Mouse (Mus musculus): ENCODE data around the gene B4galt4. TPM values are rescaled to one million over a fixed set of nuclear protein-coding genes. Genes with fewer than 3 reads are reported as not detected.
"Not testable (repeated sequence)": the region's sequence is repeated elsewhere in the genome, so short reads cannot be mapped to it uniquely, and the experiment has no call there.

Gene B4galt4
- polyA plus RNA-seq, 1 experiment from 2014 or later, result 25.6 TPM

- no peak overlapping the region for H3K4me3 ChIP-seq (replicated peaks)
- no peak overlapping the region for H3K27ac ChIP-seq
- H3K4me1 ChIP-seq, result peaks cover 14% of the 10 kb centered on the region
- ATAC-seq (ENCODE audit: low FRiP score), result no peak
- H3K27me3 ChIP-seq, result peaks cover 15% of the 10 kb centered on the region; the same call in 1 of the 2 replicates
- no peaks in the 10 kb centered on the region for H3K9me3 ChIP-seq
- H3K36me3 ChIP-seq (replicated peaks), result no peaks in the 10 kb centered on the region
- no peak overlapping the region for H3K9ac ChIP-seq
- WGBS, result 68% methylated on average over 4 of the region's 4 CpGs
- H3K4me2 ChIP-seq, result no peak overlapping the region; the same call in 1 of the 2 replicates
Observed at GRCm38 (mm10) chr16:38711245-38711644, 30.8 kb upstream of the B4galt4 start.

- WGBS, result 9% methylated on average over 12 of the region's 12 CpGs
- Histone ChIP-seq H3K9me3 (no peaks in the 10 kb centered on the region), H3K36me3 (replicated peaks) (no peaks in the 10 kb centered on the region), H3K4me1 (peaks cover 14% of the 10 kb centered on the region), H3K4me2 (peak overlapping the region; percentile 86), H3K9ac (peak overlapping the region; percentile 73; the same call in 1 of the 2 replicates), H3K27ac (no peak overlapping the region), H3K4me3 (replicated peaks) (peak overlapping the region; percentile 58), H3K27me3 (peaks cover 15% of the 10 kb centered on the region; the same call in 1 of the 2 replicates)
- 0 out of 2 replicates have a peak, but pooled peaks have one; percentile 10 for ATAC-seq (ENCODE audit: low FRiP score)
Observed at GRCm38 (mm10) chr16:38712105-38712504, 30.0 kb upstream of the B4galt4 start.

- Histone ChIP-seq H3K4me2 (peak within 1 kb of the TSS; percentile 86), H3K9me3 (no peaks in the 10 kb centered on the region), H3K27ac (peak within 1 kb of the TSS; percentile 70), H3K9ac (peak within 1 kb of the TSS; percentile 73), H3K4me1 (peaks cover 14% of the 10 kb centered on the region), H3K27me3 (peaks cover 15% of the 10 kb centered on the region; the same call in 1 of the 2 replicates), H3K36me3 (replicated peaks) (no peaks in the 10 kb centered on the region), H3K4me3 (replicated peaks) (peak within 1 kb of the TSS; percentile 58)
- peak; percentile 90 for ATAC-seq (ENCODE audit: low FRiP score)
- WGBS, result under 1% methylated on average over 71 of the region's 74 CpGs
Observed at GRCm38 (mm10) chr16:38712581-38713403, 29.3 kb upstream of the B4galt4 start, which contains the start of gene Arhgap31. Arhgap31 (minus strand) TSS chr16:38713274.

DNA sequence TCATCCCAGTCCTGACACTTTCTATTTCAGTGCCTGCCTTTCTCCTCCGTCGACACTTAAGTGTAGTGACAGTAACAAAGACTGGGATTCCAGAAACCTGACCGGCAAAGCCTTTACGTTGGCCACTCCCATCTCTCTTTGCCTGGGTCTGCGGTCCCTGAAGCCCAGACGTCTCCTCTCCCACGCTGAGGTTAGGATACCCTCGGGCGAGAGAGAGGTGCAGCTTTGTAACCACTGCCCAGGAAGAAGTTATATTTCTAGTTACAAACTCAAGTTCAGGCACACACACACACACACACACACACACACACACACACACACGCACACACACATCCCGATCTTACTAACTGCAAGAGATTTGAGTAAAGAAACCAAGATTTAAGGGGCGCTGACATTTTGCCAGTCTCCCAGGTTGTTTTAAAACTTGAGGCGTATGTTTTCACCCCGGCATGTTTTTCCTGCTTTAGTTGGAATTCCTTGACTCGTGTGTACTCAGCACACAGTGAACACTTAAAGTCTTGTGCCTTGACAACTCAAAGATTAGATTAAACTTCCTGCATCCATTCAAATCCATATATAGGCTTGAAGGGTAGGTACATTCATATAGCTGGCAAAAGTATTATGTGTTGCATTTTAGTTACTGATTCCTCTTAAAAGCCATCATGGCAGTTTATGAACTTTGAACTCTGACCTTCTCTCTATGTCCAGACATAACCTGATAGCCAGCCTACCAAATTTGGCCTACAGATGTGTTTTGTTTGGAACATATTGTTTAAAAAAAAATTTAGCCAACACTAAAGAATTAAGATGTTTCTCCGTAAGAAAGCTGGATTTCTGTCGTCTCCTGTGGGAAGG, 28.4 kb upstream of the B4galt4 start:
- WGBS, result 30% methylated on average over 17 of the region's 17 CpGs
- Histone ChIP-seq H3K27ac (peak overlapping the region; percentile 70), H3K4me3 (replicated peaks) (peak overlapping the region; percentile 58), H3K4me2 (peak overlapping the region; percentile 86), H3K36me3 (replicated peaks) (no peaks in the 10 kb centered on the region), H3K4me1 (peaks cover 14% of the 10 kb centered on the region), H3K9me3 (no peaks in the 10 kb centered on the region), H3K9ac (peak overlapping the region; percentile 73), H3K27me3 (peaks cover 15% of the 10 kb centered on the region; the same call in 1 of the 2 replicates)
- ATAC-seq (ENCODE audit: low FRiP score), result peak; percentile 61

DNA sequence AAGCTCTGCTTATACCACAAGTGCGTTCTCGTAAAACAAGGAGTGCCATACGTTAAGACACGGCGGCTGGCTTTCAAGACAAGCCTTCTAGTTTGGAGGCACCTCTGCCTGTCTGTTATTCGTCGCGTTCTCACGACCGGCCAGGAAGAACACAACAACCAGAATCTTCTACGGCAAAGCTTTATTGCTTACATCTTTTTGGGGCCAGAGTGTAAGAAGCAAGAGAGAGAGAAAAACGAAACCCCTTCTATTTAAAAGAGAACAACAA, 27.9 kb upstream of the B4galt4 start:
- H3K4me2 ChIP-seq, result peak overlapping the region; percentile 86
- H3K27ac ChIP-seq; H3K9ac ChIP-seq; H3K36me3 ChIP-seq (replicated peaks); H3K9me3 ChIP-seq; H3K4me3 ChIP-seq (replicated peaks); ATAC-seq (ENCODE audit: low FRiP score): not testable (repeated sequence)
- WGBS, result 63% methylated on average over 11 of the region's 12 CpGs
- H3K27me3 ChIP-seq, result peaks cover 12% of the 10 kb centered on the region; the same call in 1 of the 2 replicates
- H3K4me1 ChIP-seq, result peaks cover 14% of the 10 kb centered on the region

DNA sequence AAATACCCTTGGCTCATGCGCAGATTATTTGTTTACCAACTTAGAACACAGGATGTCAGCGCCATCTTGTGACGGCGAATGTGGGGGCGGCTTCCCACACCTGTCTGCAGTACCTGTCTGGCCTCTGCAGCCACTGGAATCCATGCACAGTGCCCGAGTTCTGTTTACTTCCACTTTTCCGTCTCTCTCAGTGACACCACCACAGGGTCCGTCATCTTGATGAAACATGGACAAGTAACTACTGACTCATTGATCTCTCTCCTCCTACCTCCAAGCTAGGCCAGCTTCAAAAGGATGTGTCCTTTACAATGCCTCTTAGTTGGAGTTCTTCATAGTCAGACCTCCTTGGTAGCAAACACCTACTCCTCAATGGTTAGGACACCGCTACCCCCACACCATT, 20.7 kb upstream of the B4galt4 start:
- no peak overlapping the region for H3K27ac ChIP-seq
- no peak for ATAC-seq (ENCODE audit: low FRiP score)
- no peaks in the 10 kb centered on the region for H3K36me3 ChIP-seq (replicated peaks)
- WGBS, result 96% methylated on average over 9 of the region's 9 CpGs
- no peaks in the 10 kb centered on the region for H3K9me3 ChIP-seq
- H3K9ac ChIP-seq, result no peak overlapping the region
- H3K4me2 ChIP-seq, result no peak overlapping the region
- H3K4me1 ChIP-seq, result no peaks in the 10 kb centered on the region
- H3K4me3 ChIP-seq (replicated peaks), result no peak overlapping the region
- no peaks in the 10 kb centered on the region for H3K27me3 ChIP-seq

DNA sequence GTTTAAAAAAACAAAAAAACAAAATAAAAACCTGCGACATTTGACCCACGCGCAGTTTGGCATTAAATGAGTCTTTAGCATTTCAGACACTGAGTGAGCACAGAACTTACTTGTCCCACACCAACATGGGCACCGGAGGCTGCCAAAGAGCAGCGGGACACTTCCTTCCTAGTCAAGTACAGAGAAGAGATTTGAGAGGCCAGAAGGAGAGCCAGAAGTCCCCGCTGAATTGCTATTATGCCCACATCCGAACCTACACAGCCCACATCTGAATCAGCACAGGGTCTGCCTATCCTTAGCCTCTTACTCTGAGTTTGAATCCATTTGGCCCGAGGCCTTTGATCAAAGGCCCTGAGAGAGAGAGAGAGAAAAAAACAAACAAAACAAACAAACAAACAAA, 17.8 kb upstream of the B4galt4 start:
- Histone ChIP-seq H3K4me2 (no peak overlapping the region), H3K36me3 (replicated peaks) (no peaks in the 10 kb centered on the region), H3K27ac (no peak overlapping the region), H3K9ac (no peak overlapping the region), H3K27me3 (no peaks in the 10 kb centered on the region), H3K4me3 (replicated peaks) (no peak overlapping the region), H3K4me1 (no peaks in the 10 kb centered on the region), H3K9me3 (no peaks in the 10 kb centered on the region)
- WGBS, result 88% methylated on average over 8 of the region's 8 CpGs
- no peak for ATAC-seq (ENCODE audit: low FRiP score)

- Histone ChIP-seq H3K9ac (no peak overlapping the region), H3K27me3 (no peaks in the 10 kb centered on the region), H3K36me3 (replicated peaks) (no peaks in the 10 kb centered on the region), H3K4me1 (no peaks in the 10 kb centered on the region), H3K4me2 (no peak overlapping the region), H3K9me3 (no peaks in the 10 kb centered on the region), H3K4me3 (replicated peaks) (no peak overlapping the region), H3K27ac (no peak overlapping the region)
- no peak for ATAC-seq (ENCODE audit: low FRiP score)
- WGBS, result 64% methylated on average over 13 of the region's 13 CpGs
Observed at GRCm38 (mm10) chr16:38724974-38725373, 17.1 kb upstream of the B4galt4 start.

GRCm38 (mm10) chr16:38728576-38729132, 13.4 kb upstream of the B4galt4 start:
- WGBS, result 93% methylated on average over 15 of the region's 15 CpGs
- ATAC-seq (ENCODE audit: low FRiP score), result no peak
- Histone ChIP-seq H3K4me2 (no peak overlapping the region), H3K27ac (no peak overlapping the region), H3K9ac (no peak overlapping the region), H3K36me3 (replicated peaks) (no peaks in the 10 kb centered on the region), H3K9me3 (no peaks in the 10 kb centered on the region), H3K27me3 (no peaks in the 10 kb centered on the region), H3K4me3 (replicated peaks) (no peak overlapping the region), H3K4me1 (no peaks in the 10 kb centered on the region)

- no peak overlapping the region for H3K27ac ChIP-seq
- H3K9ac ChIP-seq, result no peak overlapping the region
- no peak overlapping the region for H3K4me3 ChIP-seq (replicated peaks)
- no peak overlapping the region for H3K4me2 ChIP-seq
- H3K36me3 ChIP-seq (replicated peaks), result no peaks in the 10 kb centered on the region
- H3K9me3 ChIP-seq, result no peaks in the 10 kb centered on the region
- 88% methylated on average over 6 of the region's 6 CpGs for WGBS
- H3K27me3 ChIP-seq, result no peaks in the 10 kb centered on the region
- ATAC-seq (ENCODE audit: low FRiP score), result no peak
- H3K4me1 ChIP-seq, result no peaks in the 10 kb centered on the region
Observed at GRCm38 (mm10) chr16:38729139-38729538, 12.9 kb upstream of the B4galt4 start.

DNA sequence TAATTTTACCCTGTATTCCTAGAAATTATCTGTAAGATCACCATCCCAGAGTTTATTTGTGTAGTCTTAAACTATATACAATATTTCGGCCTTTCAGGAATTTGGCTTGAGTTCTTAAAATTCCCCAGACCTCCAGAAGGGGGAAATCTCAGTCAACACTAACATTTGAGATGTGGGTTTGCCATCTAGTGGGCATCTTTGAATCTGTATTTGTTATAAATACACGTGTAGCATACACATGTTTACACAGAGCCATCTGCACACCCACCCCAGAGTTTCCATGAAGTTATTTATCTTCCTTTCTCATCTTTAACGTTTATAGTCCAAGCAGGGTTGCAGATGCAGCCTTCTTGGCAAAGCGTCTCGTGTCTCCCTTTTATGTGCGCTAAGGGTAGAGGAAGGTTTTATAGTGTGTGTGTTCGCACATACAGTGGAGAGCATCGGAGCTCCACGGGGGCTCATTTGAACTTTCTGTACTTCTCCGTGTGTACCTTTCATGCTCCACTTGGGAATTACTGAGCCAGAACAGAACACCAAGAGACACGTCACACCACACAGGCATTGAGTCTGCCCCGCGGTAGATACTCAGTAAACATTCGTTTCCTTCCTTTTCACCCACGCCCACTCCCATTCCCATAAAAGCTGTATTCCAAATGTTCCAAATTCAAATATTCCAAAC, 12.3 kb upstream of the B4galt4 start:
- H3K9me3 ChIP-seq, result no peaks in the 10 kb centered on the region
- H3K4me2 ChIP-seq, result no peak overlapping the region
- no peak overlapping the region for H3K9ac ChIP-seq
- H3K4me3 ChIP-seq (replicated peaks), result no peak overlapping the region
- no peaks in the 10 kb centered on the region for H3K36me3 ChIP-seq (replicated peaks)
- no peak for ATAC-seq (ENCODE audit: low FRiP score)
- H3K27me3 ChIP-seq, result no peaks in the 10 kb centered on the region
- no peak overlapping the region for H3K27ac ChIP-seq
- H3K4me1 ChIP-seq, result no peaks in the 10 kb centered on the region
- WGBS, result 71% methylated on average over 15 of the region's 15 CpGs

DNA sequence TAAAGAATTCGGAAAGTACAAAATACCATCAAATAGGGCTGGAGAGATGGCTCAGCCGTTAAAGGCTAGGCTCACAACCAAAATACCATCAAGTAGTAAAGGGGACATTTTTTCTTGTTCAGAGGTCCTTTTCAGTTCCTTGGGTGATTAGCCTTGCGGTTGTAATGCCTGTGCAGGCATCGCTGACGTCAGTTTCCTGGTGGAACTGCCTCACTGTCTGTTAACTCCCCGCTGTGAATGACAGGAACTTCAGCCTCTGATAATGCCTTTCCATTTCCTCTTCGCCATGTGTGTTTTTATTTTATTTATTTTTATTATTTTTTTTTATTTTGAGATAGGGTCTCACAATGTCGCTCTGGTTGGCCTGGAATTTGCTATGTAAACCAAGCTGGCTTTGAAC, 11.1 kb upstream of the B4galt4 start:
- no peaks in the 10 kb centered on the region for H3K4me1 ChIP-seq
- no peak for ATAC-seq (ENCODE audit: low FRiP score)
- H3K27me3 ChIP-seq, result no peaks in the 10 kb centered on the region
- WGBS, result 61% methylated on average over 8 of the region's 8 CpGs
- no peak overlapping the region for H3K27ac ChIP-seq
- H3K4me2 ChIP-seq, result no peak overlapping the region
- no peaks in the 10 kb centered on the region for H3K9me3 ChIP-seq
- H3K36me3 ChIP-seq (replicated peaks), result no peaks in the 10 kb centered on the region
- no peak overlapping the region for H3K4me3 ChIP-seq (replicated peaks)
- H3K9ac ChIP-seq, result no peak overlapping the region

Measured in forebrain, embryonic 12.5 days (tissue).